Mouse (Mus musculus) ES-Bruce4 (cell line): ENCODE measurements around the gene Sar1a. TPM values are rescaled to one million over a fixed set of nuclear protein-coding genes. Genes with fewer than 3 reads are reported as not detected.
A peak's percentile ranks its signal among the peaks of the same experiment; 100 is the strongest.

Experiments
- H3K27ac ChIP-seq: 2 replicates; pipeline ENCODE4 v1.5.1; 2012; ENCODE audit warnings: low read length, inconsistent platforms; ENCODE audit not compliant: insufficient read depth
- H3K27me3 ChIP-seq: 2 replicates; pipeline ENCODE4 v1.6.1; 2012; ENCODE audit warnings: mild to moderate bottlenecking, low read length, inconsistent platforms; ENCODE audit not compliant: control insufficient read depth, poor library complexity, insufficient read depth, severe bottlenecking
- H3K36me3 ChIP-seq: 2 replicates; pipeline ENCODE4 v1.6.1; 2012; ENCODE audit warnings: inconsistent platforms, mild to moderate bottlenecking, low read length, moderate library complexity; ENCODE audit not compliant: control insufficient read depth, poor library complexity, insufficient read depth, severe bottlenecking
- H3K4me1 ChIP-seq: one replicate; pipeline ENCODE4 v1.8.1; 2011; ENCODE audit warnings: low read length; ENCODE audit not compliant: control insufficient read depth, insufficient read depth
- H3K4me3 ChIP-seq: 2 replicates; pipeline ENCODE4 v1.5.1; 2011; ENCODE audit warnings: low read depth, mild to moderate bottlenecking, low read length
- H3K9ac ChIP-seq: 2 replicates; pipeline ENCODE4 v1.6.1; 2012; ENCODE audit warnings: low read depth, mild to moderate bottlenecking, inconsistent platforms; ENCODE audit not compliant: poor library complexity, severe bottlenecking
- H3K9me3 ChIP-seq: replicated peaks from 2 replicates; pipeline ENCODE4 v1.6.1; 2012; ENCODE audit warnings: mild to moderate bottlenecking, low read length, inconsistent platforms; ENCODE audit not compliant: control insufficient read depth, poor library complexity, insufficient read depth, severe bottlenecking
- CTCF ChIP-seq: IDR thresholded peaks from one replicate; pipeline ENCODE4 v1.8.1; 2011; ENCODE audit warnings: low read depth, low read length
- EP300 ChIP-seq: IDR thresholded peaks from 2 replicates; pipeline ENCODE4 v1.6.1; 2011; ENCODE audit warnings: low read depth, low read length; ENCODE audit not compliant: insufficient read depth
- POLR2A ChIP-seq: IDR thresholded peaks from one replicate; pipeline ENCODE4 v1.8.1; 2011; ENCODE audit warnings: low read length; ENCODE audit not compliant: insufficient read depth
- polyA plus RNA-seq: library from polyadenylated mRNA; stranded (reverse); fragments of >200 nt; gene quantifications from 2 replicates; pipeline ENCODE4 v1.2.4, GENCODE M21; 2011; ENCODE audit warnings: low read depth; ENCODE audit not compliant: missing spikeins, insufficient read depth, insufficient read length

Gene Sar1a
- polyA plus RNA-seq, 1 experiment, result 136 TPM

DNA sequence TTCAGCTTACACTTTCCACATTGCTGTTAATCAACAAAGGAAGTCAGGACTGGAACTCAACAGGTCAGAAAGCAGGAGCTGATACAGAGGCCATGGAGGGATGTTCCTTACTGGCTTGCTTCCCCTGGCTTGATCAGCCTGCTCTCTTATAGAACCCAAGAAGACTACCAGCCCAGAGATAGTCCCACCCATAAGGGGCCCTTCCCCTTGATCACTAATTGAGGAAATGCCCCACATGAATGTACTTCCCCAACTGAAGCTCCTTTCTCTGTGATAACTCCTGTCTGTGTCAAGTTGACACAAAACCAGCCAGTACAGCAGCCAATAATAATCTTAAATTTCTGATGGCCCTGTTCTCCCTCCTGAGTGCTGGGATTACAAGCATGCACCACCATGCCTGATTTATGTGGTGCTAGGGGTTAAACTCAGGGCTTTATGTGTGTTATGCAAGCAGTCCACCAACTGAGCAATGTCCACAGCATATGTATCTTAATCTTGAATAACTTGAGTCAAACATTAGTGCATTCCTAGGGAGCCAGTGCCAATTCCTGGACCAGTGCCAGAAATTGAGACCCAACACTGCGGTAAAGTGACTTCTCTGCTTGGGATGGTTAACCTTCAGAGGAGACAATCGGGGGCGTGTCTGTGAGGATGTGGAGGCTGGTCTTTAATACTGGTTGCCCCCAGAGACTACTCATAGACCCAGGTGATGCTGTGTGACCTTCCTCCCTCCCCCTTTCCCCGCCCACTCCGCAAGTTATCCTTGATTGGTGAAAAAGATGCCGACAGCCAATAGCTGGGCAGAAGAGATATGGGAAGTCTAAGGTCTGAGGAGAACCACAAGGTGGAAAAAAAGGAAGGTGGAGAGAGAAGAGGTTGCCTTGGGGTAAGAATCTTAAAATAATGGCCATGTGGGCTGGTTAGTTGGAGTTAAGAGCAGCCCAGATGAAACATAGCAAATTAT is 26.6 kb downstream of the Sar1a start:
- TF ChIP-seq CTCF (no peak), POLR2A (no peak)
- H3K4me3 ChIP-seq, result no peak overlapping the region
- H3K27ac ChIP-seq, result no peak overlapping the region
- no peaks in the 10 kb centered on the region for H3K27me3 ChIP-seq
- no peak overlapping the region for H3K9ac ChIP-seq
- no peaks in the 10 kb centered on the region for H3K36me3 ChIP-seq
- no peaks in the 10 kb centered on the region for H3K4me1 ChIP-seq
- H3K9me3 ChIP-seq, result no peaks in the 10 kb centered on the region

DNA sequence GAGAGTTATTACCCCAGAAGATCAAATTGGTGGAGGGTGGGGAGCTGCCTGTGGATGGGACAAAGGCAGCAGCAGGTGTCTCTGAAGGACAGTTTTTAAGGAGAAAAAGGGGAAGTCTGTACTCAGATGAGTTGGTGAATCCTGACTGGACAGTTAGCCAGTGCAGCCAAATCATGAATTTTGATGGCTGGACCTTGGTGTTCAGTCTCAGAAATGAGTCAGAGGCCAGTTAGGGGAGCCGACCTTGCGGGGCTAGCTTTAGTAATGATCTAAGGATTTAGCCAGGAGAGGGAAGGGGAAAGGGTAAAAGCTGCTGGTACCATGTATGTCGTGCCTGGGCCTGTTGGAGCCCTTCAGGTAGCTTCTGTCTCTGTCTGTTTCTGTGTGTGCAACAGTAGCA is 33.5 kb downstream of the Sar1a start:
- Histone ChIP-seq H3K4me3 (no peak overlapping the region), H3K4me1 (no peaks in the 10 kb centered on the region), H3K27me3 (no peaks in the 10 kb centered on the region), H3K9ac (no peak overlapping the region), H3K27ac (no peak overlapping the region), H3K9me3 (no peaks in the 10 kb centered on the region), H3K36me3 (no peaks in the 10 kb centered on the region)
- no peak for TF ChIP-seq CTCF
- no peak for TF ChIP-seq POLR2A
- no peak for TF ChIP-seq EP300

DNA sequence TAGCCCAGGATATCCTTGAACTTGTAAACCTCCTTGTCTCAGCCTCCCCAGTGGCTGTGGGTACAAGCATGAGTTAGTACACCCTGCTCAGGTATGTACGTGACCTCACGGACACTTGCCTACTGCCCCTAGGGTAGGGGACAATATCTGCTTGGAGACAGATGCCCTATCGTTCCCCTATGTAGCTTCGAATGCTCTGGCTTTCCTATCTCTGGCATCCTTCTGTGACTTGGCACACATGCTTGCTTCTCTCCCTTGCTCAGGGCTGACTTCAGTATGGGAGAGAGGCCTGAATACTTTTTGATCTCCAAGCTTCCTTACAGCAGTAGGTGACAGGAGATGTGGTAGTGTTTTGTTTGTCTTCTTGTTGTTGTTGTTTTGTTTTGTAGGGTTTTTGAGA is 34.0 kb downstream of the Sar1a start:
- Histone ChIP-seq H3K4me1 (no peaks in the 10 kb centered on the region), H3K4me3 (no peak overlapping the region), H3K9ac (no peak overlapping the region), H3K36me3 (no peaks in the 10 kb centered on the region), H3K27ac (no peak overlapping the region), H3K27me3 (no peaks in the 10 kb centered on the region), H3K9me3 (no peaks in the 10 kb centered on the region)
- no peak for TF ChIP-seq CTCF
- no peak for TF ChIP-seq POLR2A
- no peak for TF ChIP-seq EP300

DNA sequence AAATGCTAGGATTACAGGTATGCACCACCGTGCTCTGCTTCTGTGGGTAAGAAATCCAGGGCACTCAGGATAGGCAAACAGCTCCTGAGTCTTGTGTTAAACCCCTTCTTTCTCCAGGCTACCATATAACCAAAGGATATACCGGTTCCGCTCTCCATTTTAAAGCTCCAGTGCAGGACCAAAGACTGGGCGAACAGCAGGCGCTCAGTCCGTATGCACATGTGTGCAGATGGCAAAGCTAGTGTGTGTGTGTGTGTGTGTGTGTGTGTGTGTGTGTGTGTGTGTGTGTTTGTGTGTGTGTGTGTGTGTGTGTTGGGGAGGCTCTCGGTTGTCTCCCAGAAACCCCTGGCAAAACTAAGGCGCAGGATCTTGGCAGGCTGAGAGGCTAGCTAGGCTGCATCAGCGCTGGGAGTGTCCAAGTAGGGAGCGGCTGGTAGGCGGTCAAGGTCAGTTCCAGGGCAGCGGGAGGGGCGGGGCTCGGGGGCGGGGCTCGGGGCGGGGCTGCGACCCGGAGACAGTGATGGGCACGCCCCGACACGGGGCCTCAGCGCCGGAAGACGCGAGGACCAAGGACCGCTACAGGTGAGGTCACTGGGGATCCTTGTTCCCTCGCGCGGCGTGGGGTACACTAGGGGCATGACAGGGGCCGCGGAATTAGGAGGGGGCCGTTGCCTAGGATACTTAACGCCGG is 34.8 kb downstream of the Sar1a start, which contains the start of gene Aifm2:
TSS of gene Aifm2 (plus strand) at position 493 of the 691 bp plus-strand sequence.
- H3K27me3 ChIP-seq, result no peaks in the 10 kb centered on the region
- no peak within 1 kb of the TSS for H3K27ac ChIP-seq
- H3K36me3 ChIP-seq, result no peaks in the 10 kb centered on the region
- H3K9me3 ChIP-seq, result no peaks in the 10 kb centered on the region
- peak within 1 kb of the TSS; percentile 86 for H3K4me3 ChIP-seq
- no peaks in the 10 kb centered on the region for H3K4me1 ChIP-seq
- TF ChIP-seq EP300 (no peak), CTCF (no peak), POLR2A (peak; percentile 40)
- peak within 1 kb of the TSS; percentile 61 for H3K9ac ChIP-seq

DNA sequence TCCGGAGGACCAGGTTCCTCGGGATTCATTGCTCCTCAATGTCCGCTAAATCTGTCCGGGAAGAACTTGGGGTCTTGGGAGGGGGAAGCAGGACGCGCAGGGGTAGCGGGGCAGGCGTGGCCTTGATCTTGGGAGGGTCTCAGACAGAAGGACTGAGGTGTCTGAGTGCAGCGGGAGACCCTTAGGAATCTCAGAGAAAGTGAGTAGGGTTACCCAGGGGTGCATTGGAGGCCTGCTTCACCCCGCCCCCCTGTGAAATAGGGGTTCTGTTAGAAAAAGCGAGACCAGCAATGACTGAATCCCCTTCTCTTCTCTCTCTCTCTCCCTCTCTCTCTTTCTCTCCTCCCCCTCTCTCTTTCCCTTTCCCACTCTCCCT is 35.4 kb downstream of the Sar1a start:
- no peaks in the 10 kb centered on the region for H3K4me1 ChIP-seq
- no peaks in the 10 kb centered on the region for H3K9me3 ChIP-seq
- H3K27me3 ChIP-seq, result no peaks in the 10 kb centered on the region
- TF ChIP-seq POLR2A (no peak), EP300 (no peak), CTCF (no peak)
- H3K27ac ChIP-seq, result no peak overlapping the region
- H3K36me3 ChIP-seq, result no peaks in the 10 kb centered on the region
- peak overlapping the region; percentile 61 for H3K9ac ChIP-seq
- H3K4me3 ChIP-seq, result peak overlapping the region; percentile 86
